Comparison of ENCODE assay signal across 9 mouse cellular contexts in genomic region chrX:106017102-106017501, GRCm38 (mm10). TPM values are rescaled to one million over a fixed set of nuclear protein-coding genes. Genes with fewer than 3 reads are reported as not detected.
DNase-seq lines count a peak whose midpoint lies in the region; ATAC-seq and TF ChIP-seq lines count a peak whose summit lies in the region.
"Had no signal": no experiment of that assay in that cellular context is flagged by ENCODE, and none has a peak within 500 bp of the region (broad histone marks: within the 10 kb centered on the region; RNA-seq: fewer than 3 reads in every experiment).

No protein-coding gene starts in this region.

- no peaks in the 10 kb centered on the region for H3K27me3 ChIP-seq in kidney, embryonic 14.5 days (ENCODE audit: control insufficient read depth, insufficient read depth, low read length)
- no peaks in the 10 kb centered on the region for H3K27me3 ChIP-seq in hindbrain, embryonic 13.5 days
- H3K27me3 ChIP-seq in midbrain, embryonic 14.5 days (ENCODE audit: control insufficient read depth, insufficient read depth, low read length) = no peaks in the 10 kb centered on the region

- TF ChIP-seq POLR2A in cortical plate, adult 2 months (IDR thresholded peaks at IDR 0.05; ENCODE audit: extremely low read depth, insufficient read depth, low read length) = no peak

- no peak for DNase-seq in kidney, postnatal 10 days
- DNase-seq in midbrain, embryonic 14.5 days = no peak
- DNase-seq in urinary bladder, adult 18-20 months (ENCODE audit: low spot score in 2 of 2) = no peak
- DNase-seq in adrenal gland, adult 2 months = no peak
- DNase-seq in adrenal gland, adult 18-20 months (ENCODE audit: low spot score in 2 of 2) = no peak
- DNase-seq: kidney, postnatal 36 days had no signal

- H3K27ac ChIP-seq in kidney, embryonic 14.5 days (ENCODE audit: low read depth, low read length) = no peak overlapping the region
- no peak overlapping the region for H3K27ac ChIP-seq in cortical plate, adult 2 months (ENCODE audit: insufficient read depth, low read length)
- H3K27ac ChIP-seq in hindbrain, embryonic 13.5 days = no peak overlapping the region
- H3K27ac ChIP-seq in midbrain, embryonic 14.5 days (replicated peaks; ENCODE audit: low read depth, low read length) = no peak overlapping the region

- no peak overlapping the region for H3K9ac ChIP-seq in kidney, embryonic 14.5 days (ENCODE audit: low read depth, low read length)
- H3K9ac ChIP-seq in hindbrain, embryonic 13.5 days = no peak overlapping the region
- H3K9ac ChIP-seq in midbrain, embryonic 14.5 days (replicated peaks; ENCODE audit: low read length) = no peak overlapping the region

- peak overlapping the region; percentile 41 for H3K4me2 ChIP-seq in kidney, embryonic 14.5 days (replicated peaks; ENCODE audit: low read depth, low read length)
- peak overlapping the region; percentile 52 for H3K4me2 ChIP-seq in hindbrain, embryonic 13.5 days
- H3K4me2 ChIP-seq in midbrain, embryonic 14.5 days (ENCODE audit: low read length) = peak overlapping the region; percentile 52

- peaks cover 16% of the 10 kb centered on the region; the same call in 1 of the 2 replicates for H3K36me3 ChIP-seq in kidney, embryonic 14.5 days (ENCODE audit: control insufficient read depth, insufficient read depth, low read length)
- peaks cover 6% of the 10 kb centered on the region for H3K36me3 ChIP-seq in hindbrain, embryonic 13.5 days
- H3K36me3 ChIP-seq in midbrain, embryonic 14.5 days (ENCODE audit: control insufficient read depth, insufficient read depth, low read length) = peaks cover 8% of the 10 kb centered on the region; the same call in 1 of the 2 replicates

- 90% methylated on average over 3 of the region's 3 CpGs for WGBS in kidney, embryonic 14.5 days
- WGBS in hindbrain, embryonic 13.5 days = 87% methylated on average over 3 of the region's 3 CpGs
- 92% methylated on average over 3 of the region's 3 CpGs for WGBS in midbrain, embryonic 14.5 days

- TF ChIP-seq CTCF in cortical plate, adult 2 months (IDR thresholded peaks at IDR 0.05; ENCODE audit: extremely low read depth, insufficient read depth, low read length) = no peak

- no peaks in the 10 kb centered on the region for H3K4me1 ChIP-seq in kidney, embryonic 14.5 days (ENCODE audit: control insufficient read depth, insufficient read depth, low read length)
- no peaks in the 10 kb centered on the region; the same call in 1 of the 2 replicates for H3K4me1 ChIP-seq in cortical plate, adult 2 months (ENCODE audit: control insufficient read depth, insufficient read depth, low read length)
- peaks cover 9% of the 10 kb centered on the region for H3K4me1 ChIP-seq in hindbrain, embryonic 13.5 days (replicated peaks)
- H3K4me1 ChIP-seq in midbrain, embryonic 14.5 days (ENCODE audit: control insufficient read depth, insufficient read depth, low read length) = no peaks in the 10 kb centered on the region

- H3K4me3 ChIP-seq in kidney, embryonic 14.5 days (ENCODE audit: low read length) = no peak overlapping the region; the same call in 1 of the 2 replicates
- peak overlapping the region; percentile 90; the same call in 1 of the 2 replicates for H3K4me3 ChIP-seq in cortical plate, adult 2 months (ENCODE audit: insufficient read depth, low read length)
- H3K4me3 ChIP-seq in hindbrain, embryonic 13.5 days = 0 out of 2 replicates have a peak overlapping the region, but pooled peaks have one; percentile 3
- H3K4me3 ChIP-seq in midbrain, embryonic 14.5 days (replicated peaks; ENCODE audit: low read depth, low read length) = no peak overlapping the region

- no peak for ATAC-seq in kidney, embryonic 14.5 days (ENCODE audit: low FRiP score, low TSS enrichment)
- no peak for ATAC-seq in hindbrain, embryonic 13.5 days (ENCODE audit: low FRiP score)
- no peak for ATAC-seq in midbrain, embryonic 14.5 days (ENCODE audit: low FRiP score, low TSS enrichment)

- H3K9me3 ChIP-seq in kidney, embryonic 14.5 days (ENCODE audit: control insufficient read depth, low read length) = no peaks in the 10 kb centered on the region
- H3K9me3 ChIP-seq in hindbrain, embryonic 13.5 days = no peaks in the 10 kb centered on the region
- no peaks in the 10 kb centered on the region for H3K9me3 ChIP-seq in midbrain, embryonic 14.5 days (ENCODE audit: control insufficient read depth, low read length)

RNA-seq across cellular contexts. Expression of gene Cox7b, which starts 1.6 kb away (rescaled TPM):
- 425 and 672 TPM in 2 replicates for polyA plus RNA-seq in kidney, embryonic 14.5 days (2014; fragmentation: Nextera tagmentation; extraction: Ambion mirVana)
- 394 and 420 TPM in 2 replicates for polyA plus RNA-seq in cortical plate, adult 2 months (2012; rRNA removed)
- polyA plus RNA-seq in hindbrain, embryonic 13.5 days (2015; fragmentation: Nextera tagmentation; extraction: Ambion mirVana) = 376 and 403 TPM in 2 replicates
- polyA plus RNA-seq in midbrain, embryonic 14.5 days (2014; fragmentation: Nextera tagmentation; extraction: Ambion mirVana) = 348 and 453 TPM in 2 replicates
- total RNA-seq in adrenal gland, adult 2 months (2021) = 100 to 1,000 TPM; 536 to 642 TPM
- 36.1 and 39.5 TPM in 2 replicates for polyA plus RNA-seq in adrenal gland, adult 2 months (2012; rRNA removed)
- 100 to 1,000 TPM; 405 to 701 TPM for total RNA-seq in adrenal gland, adult 18-20 months (2021)

RNA-seq across cellular contexts. Expression of gene Magt1, which starts 5.4 kb away (rescaled TPM):
- polyA plus RNA-seq in kidney, embryonic 14.5 days (2014; fragmentation: Nextera tagmentation; extraction: Ambion mirVana) = 52.9 and 73.0 TPM in 2 replicates
- 7.3 and 9.1 TPM in 2 replicates for polyA plus RNA-seq in cortical plate, adult 2 months (2012; rRNA removed)
- polyA plus RNA-seq in hindbrain, embryonic 13.5 days (2015; fragmentation: Nextera tagmentation; extraction: Ambion mirVana) = 25.5 and 28.0 TPM in 2 replicates
- polyA plus RNA-seq in midbrain, embryonic 14.5 days (2014; fragmentation: Nextera tagmentation; extraction: Ambion mirVana) = 15.6 and 23.4 TPM in 2 replicates
- 10 to 100 TPM; 48.9 to 66.5 TPM for total RNA-seq in adrenal gland, adult 2 months (2021)
- polyA plus RNA-seq in adrenal gland, adult 2 months (2012; rRNA removed) = 1.6 and 2.5 TPM in 2 replicates
- total RNA-seq in adrenal gland, adult 18-20 months (2021) = 10 to 100 TPM; 52.9 to 53.2 TPM

RNA-seq across cellular contexts. Expression of gene Atp7a, which starts 10.0 kb away (rescaled TPM):
- polyA plus RNA-seq in kidney, embryonic 14.5 days (2014; fragmentation: Nextera tagmentation; extraction: Ambion mirVana) = 15.8 and 37.8 TPM in 2 replicates
- 2.6 and 2.8 TPM in 2 replicates for polyA plus RNA-seq in cortical plate, adult 2 months (2012; rRNA removed)
- 17.6 and 17.9 TPM in 2 replicates for polyA plus RNA-seq in hindbrain, embryonic 13.5 days (2015; fragmentation: Nextera tagmentation; extraction: Ambion mirVana)
- polyA plus RNA-seq in midbrain, embryonic 14.5 days (2014; fragmentation: Nextera tagmentation; extraction: Ambion mirVana) = 8.3 and 21.2 TPM in 2 replicates
- 10 to 100 TPM; 34.1 to 42.6 TPM for total RNA-seq in adrenal gland, adult 2 months (2021)
- polyA plus RNA-seq in adrenal gland, adult 2 months (2012; rRNA removed) = 1.4 and 2.1 TPM in 2 replicates
- total RNA-seq in adrenal gland, adult 18-20 months (2021) = 10 to 100 TPM; 28.7 to 43.2 TPM

Comparison
In these comparisons a context has a peak if more than half of its experiments do, and no peak if none do; other contexts are left out.
1. H3K4me3 ChIP-seq: peak in cortical plate, adult 2 months (single experiment) and hindbrain, embryonic 13.5 days (single experiment); none in kidney, embryonic 14.5 days (single experiment) and midbrain, embryonic 14.5 days (single experiment).
2. Peak in every context shown above with its lines, with median percentiles within 50 percentile points of each other: H3K4me2 ChIP-seq.